Mouse (Mus musculus) cerebellum, postnatal 4 days (tissue): Measurements from ENCODE around the gene Ccdc172.

ENCODE experiments used
- DNase-seq, 2 experiments: peaks; one replicate each; pipeline ENCODE4 v3.0.0; 2022; ENCODE audit warnings: low spot score in 2 of 2, mixed read lengths in 1 of 2

Gene Ccdc172

GRCm38 (mm10) chr19:58511818-58512217 is at the start of gene Ccdc172:
Ccdc172 (plus strand) TSS chr19:58511993.
- no peak for DNase-seq

- DNase-seq, result no peak
Measured at GRCm38 (mm10) chr19:58463755-58464154, 48.0 kb upstream of the Ccdc172 start.

GRCm38 (mm10) chr19:58468331-58468730 is 43.5 kb upstream of the Ccdc172 start:
- no peak for DNase-seq

- peak; percentile 90 to 93 for DNase-seq
Measured at GRCm38 (mm10) chr19:58469421-58469820, 42.4 kb upstream of the Ccdc172 start.

- no peak for DNase-seq
Measured at GRCm38 (mm10) chr19:58474251-58474650, 37.5 kb upstream of the Ccdc172 start.

- no peak for DNase-seq
Measured at GRCm38 (mm10) chr19:58482373-58482977, 29.3 kb upstream of the Ccdc172 start.

- no peak for DNase-seq
Measured at GRCm38 (mm10) chr19:58486686-58487085, 25.1 kb upstream of the Ccdc172 start.

- no peak for DNase-seq
Measured at GRCm38 (mm10) chr19:58497106-58497505, 14.7 kb upstream of the Ccdc172 start.

- no peak for DNase-seq
Measured at GRCm38 (mm10) chr19:58499420-58499966, 12.3 kb upstream of the Ccdc172 start.

- no peak for DNase-seq
Measured at GRCm38 (mm10) chr19:58500049-58500448, 11.7 kb upstream of the Ccdc172 start.

- no peak for DNase-seq
Measured at GRCm38 (mm10) chr19:58521696-58522095, 9.9 kb downstream of the Ccdc172 start.

- no peak for DNase-seq
Measured at GRCm38 (mm10) chr19:58523736-58524394, 12.1 kb downstream of the Ccdc172 start.

- DNase-seq, result no peak
Measured at GRCm38 (mm10) chr19:58525457-58526239, 13.9 kb downstream of the Ccdc172 start.

- DNase-seq, result no peak
Measured at GRCm38 (mm10) chr19:58533077-58533476, 21.3 kb downstream of the Ccdc172 start.

GRCm38 (mm10) chr19:58536691-58537090 is 24.9 kb downstream of the Ccdc172 start:
- no peak for DNase-seq

GRCm38 (mm10) chr19:58540396-58540795 is 28.6 kb downstream of the Ccdc172 start:
- no peak for DNase-seq

GRCm38 (mm10) chr19:58548367-58548766 is 36.6 kb downstream of the Ccdc172 start:
- no peak for DNase-seq

- DNase-seq, result no peak
Measured at GRCm38 (mm10) chr19:58550489-58550888, 38.7 kb downstream of the Ccdc172 start.

- no peak for DNase-seq
Measured at GRCm38 (mm10) chr19:58550916-58551315, 39.1 kb downstream of the Ccdc172 start.

- no peak for DNase-seq
Measured at GRCm38 (mm10) chr19:58554974-58555373, 43.2 kb downstream of the Ccdc172 start.

- peak in 1 of 2 experiments; percentile 50 for DNase-seq
Measured at GRCm38 (mm10) chr19:58558352-58558751, 46.6 kb downstream of the Ccdc172 start.

- DNase-seq, result no peak
Measured at GRCm38 (mm10) chr19:58562301-58562815, 50.6 kb downstream of the Ccdc172 start.
